Mouse (Mus musculus): ENCODE results near the gene Ubxn2a.

The Ubxn2a gene

DNA sequence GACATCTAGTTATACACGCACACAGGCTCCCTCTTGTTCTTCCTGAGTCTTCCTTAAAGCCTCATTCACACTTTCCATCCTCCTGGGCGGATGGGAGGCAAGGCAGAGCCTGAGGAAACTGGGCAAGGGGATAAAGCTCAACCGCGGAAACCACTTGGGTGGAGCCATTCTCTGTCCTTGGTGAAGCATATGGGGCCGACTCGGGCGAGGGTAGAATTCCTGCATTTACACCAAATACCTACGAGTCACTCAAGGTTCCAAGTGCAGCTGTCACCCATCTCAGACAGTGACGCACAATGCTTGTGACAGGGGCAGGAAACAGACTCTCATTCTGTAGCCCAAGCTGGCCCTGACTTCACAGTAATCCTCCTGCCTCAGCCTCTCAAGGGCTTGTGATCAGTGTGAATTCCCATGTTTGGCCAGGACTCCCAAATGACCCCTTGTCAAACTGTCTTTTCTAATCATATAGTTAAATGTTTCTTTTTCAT lies 29.2 kb downstream of the Ubxn2a start:
- DNase-seq (ENCODE audit: low read depth): no peak

DNA sequence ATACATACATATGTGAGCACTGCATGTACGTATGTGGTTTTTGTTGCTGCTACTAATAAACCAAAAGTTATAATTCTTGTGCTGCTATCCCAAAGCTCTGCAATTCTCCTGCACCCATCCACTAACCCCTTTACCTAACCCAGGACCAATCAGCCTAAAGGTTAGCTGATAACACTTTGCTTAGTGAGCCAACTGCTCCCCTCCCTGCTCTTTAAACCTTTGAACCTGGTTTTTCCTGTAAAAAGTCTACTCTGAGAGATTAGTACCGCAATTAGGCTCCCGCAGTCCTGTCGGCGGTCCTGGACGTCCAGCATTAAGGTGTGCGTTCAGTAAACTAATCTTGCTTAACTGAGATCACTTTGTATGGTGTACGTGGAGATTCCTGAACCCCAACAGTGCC lies 31.9 kb downstream of the Ubxn2a start:
- DNase-seq (ENCODE audit: low read depth): no peak

DNA sequence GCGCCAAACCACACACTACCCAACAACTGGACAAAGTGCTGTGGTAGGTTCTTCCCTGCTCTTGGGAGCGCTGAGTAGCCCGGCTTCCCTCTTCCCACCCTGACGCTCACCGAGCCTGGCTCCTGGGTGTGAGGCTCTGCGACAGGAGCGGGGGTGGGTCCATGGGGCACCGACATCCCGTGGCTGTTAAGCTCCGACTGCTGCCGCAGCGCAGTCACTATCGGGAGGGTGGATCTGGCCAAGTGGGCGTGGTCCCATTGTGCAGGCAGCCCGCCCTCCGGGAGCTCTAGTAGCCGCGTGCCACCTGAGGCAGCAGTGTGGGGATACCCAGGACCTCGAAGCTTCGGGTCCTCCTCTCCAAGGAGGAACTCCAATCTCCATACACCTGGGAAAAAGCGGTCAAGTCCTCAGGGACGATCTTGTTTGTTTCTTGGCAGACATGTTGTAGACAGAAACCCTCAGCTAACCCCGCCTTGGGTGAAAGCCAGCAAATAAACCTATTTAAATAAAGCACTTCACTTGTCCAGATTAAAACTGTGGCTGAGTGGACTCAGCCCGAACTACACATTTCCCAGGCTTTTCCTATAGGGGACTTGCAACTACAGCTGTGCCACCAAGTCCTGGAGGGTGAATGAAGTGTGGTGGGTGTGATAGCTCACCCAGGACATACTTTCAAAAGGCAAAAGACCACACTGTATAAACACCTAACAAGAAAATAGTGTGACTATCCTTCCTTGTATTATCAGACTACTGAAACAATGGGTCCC lies 33.2 kb downstream of the Ubxn2a start, which contains the start of gene Mfsd2b:
Gene Mfsd2b, minus strand, starts transcription at position 199 of the 767 bp plus-strand sequence.
- peak; percentile 85 for DNase-seq (ENCODE audit: low read depth)

DNA sequence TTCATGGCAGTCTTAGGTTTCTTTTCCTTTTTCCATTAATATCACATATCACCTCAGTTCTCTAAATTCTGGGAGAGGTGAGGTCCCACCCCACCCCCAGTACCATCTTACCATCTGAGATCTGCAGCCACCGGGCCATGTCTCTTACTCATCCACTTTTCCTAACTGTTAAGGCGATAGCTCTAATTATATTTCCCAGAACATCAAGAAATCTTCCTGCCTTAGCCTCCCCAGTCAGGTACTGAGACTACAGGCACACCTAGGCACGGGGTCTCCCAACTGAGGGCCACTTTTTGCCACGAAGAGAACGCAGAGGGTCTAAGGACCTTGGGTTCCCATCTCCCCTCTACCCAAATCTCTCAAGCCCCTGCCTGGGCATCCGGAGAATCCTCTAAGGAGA lies 34.0 kb downstream of the Ubxn2a start:
- DNase-seq (ENCODE audit: low read depth): no peak

DNA sequence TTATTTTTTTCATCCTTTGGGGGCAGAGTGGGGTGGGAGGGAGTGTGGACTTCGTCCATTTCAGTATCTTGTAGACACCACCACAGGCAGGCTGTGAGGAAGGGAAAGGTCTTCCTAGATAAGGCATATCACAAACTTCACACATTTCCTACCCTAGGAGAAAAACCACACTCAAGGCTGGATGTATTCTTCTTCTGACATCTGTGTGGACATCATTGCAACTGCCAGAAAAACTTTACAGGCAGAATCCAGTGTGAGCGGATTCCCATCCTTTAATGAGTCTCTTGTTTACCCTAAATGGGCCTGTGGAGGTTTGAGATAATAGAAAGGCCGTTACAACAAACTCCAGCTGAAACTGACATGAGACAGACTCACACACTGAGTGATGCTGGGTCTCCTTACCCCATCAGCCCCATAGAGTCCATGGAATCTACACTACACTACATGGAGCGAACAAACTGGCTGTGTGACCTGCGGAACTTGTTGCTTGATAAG lies 34.5 kb downstream of the Ubxn2a start:
- DNase-seq (ENCODE audit: low read depth): peak; percentile 88

DNA sequence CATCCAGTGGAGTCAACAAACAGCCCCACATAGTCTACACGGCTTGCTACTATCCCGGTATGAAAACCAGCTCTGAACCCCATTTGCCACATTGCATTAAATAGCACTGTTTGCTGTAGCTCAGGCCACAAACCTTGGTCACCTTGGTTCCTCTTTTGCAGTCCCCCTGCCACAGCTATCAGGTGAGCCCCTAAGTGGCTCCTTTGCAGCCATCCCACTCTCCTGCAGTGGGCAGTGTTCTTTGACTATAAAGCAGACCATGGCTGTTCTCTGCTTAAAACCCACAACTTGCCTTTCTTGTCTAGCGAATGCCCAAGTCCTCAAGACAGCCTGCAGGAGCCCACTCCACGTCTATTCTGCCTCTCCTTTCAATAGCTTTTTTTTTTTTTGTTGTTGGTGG lies 35.2 kb downstream of the Ubxn2a start:
- no peak for DNase-seq (ENCODE audit: low read depth)

DNA sequence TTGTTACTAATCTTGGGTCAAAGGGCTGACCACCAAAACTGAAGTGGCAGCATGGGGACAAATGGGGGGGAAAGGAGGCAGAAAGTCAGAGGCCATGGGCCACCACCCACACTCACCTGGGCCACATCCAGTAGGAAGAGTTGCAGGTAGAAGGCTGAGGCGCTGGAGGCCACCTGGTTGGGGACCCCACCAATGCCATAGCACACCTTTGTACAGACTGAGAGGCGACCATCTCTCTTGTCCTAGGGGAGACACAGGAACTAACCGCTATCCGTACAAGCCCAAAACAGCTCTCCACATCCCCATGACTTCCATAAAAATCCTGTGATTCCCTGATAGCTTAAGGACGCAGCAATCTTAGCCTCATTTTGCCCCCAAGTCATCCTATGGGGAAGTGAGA lies 36.2 kb downstream of the Ubxn2a start:
- DNase-seq (ENCODE audit: low read depth): no peak

DNA sequence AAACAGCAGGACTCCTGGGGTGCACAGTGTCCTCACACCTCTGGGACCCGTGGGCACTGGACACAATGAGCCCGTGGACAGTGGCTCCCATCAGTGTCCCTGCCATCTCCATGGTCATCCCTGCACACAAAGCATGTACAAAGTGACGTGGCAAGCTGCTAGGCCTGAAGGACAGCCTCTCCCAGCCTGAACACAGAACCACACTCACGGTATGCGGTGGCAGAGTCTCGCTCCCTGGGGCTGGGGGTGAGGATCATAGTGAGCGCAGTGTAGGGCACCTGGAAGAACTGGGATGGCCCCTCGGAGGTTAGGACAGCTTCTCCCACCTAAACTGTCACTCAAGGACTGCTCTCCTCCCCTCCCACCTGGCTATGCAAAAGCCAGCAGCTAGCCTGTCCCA lies 38.6 kb downstream of the Ubxn2a start:
- DNase-seq (ENCODE audit: low read depth): no peak

DNA sequence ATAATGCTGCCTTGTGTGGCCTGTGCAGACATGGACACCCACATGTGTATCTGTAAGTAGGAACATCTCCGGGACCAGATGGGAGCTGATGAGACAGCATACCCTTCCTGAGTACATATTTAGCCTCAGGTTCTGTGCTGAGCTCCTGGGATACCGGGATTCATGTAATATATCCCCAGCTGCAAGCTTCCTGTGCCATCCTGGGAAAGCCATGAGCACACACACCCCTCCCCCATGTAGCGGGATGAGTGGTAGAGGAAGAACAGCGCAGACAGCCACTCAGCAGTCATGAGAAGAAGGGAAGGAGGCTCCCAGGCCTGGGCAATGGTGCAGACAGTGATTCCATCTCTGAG lies 43.2 kb downstream of the Ubxn2a start:
- DNase-seq (ENCODE audit: low read depth): no peak

DNA sequence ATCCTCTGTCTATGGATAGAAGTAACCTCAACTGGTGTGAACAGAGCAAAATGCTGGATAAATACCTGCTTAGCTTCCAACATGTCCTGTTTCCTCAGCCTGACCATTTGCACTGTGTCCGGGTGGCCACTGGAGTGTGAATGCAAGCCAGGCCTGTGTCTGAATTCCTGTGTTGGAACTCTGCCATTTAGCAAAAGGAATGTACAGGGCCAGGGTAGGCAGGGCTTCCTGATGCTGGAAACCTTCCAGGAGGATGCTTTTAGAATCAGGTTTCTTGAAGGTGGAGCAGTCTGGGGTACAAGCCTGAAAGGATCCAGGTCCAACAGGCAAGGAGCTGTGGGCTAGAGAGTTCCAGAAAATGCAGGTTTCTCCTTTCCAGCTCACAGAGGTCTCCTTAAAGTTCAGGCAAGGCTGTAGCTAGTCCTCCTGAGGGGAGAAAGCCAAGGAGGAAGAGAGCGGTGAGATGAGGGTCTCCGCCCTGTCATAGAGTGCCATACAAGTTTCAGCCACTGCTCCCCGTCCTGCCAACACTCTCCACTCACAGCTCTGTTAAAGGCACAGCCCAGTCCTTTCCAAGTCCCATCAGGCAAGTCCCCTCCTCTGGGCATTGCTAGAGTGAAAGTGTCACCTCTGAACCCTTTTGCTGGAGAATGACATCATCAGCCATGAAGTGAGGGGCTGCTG lies 43.7 kb downstream of the Ubxn2a start:
- DNase-seq (ENCODE audit: low read depth): no peak

DNA sequence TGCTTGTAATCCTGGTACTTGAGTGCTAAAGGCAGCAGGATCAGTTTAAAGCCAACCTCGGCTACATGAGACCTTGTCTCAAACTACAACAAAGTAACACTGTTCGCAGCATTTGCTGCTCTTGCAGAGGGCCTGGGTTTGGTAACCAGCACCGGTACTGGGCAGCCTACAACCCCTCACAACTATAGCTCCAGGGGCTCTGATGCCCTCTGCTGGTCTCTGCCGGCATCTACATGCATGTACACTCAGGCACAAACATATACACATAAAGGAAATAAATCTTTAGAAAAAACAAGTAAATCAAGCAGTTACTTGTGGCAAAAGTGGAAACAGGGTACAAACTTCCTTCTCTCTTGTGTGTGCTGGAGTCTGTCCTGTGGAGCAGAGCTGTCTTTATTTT lies 44.8 kb downstream of the Ubxn2a start:
- no peak for DNase-seq (ENCODE audit: low read depth)

DNA sequence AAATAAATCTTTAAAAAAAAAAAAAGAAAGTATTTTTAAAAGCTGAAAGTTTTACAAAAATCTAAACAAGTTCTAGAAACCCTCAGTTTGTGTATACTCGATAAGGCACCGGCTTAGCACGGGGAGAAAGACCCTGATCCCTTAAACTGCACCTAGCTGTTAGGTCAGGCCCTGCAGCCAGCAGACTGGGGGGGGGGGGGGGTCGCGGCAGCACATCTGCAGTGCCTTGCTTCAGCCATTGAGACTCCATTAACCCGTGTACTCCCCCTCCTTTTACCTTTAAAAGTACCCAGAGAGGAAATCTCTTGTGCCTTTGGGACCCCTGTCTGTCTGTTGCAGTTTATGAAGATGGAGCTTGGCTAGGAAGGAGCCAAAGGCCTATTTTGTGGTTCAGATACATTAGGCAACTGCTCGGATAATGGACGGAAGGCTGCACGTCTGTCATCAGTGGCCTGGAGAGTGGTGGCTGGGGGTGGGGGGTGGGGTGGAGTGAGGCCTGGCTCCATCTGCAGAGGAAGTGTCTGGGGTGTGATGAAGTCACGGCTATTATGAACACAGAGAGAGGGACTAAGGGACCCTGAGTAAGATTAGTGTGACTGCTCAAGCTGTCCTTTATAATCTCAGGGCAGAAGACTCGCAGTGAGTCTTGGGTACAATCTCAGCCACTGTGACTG lies 48.1 kb downstream of the Ubxn2a start:
- DNase-seq (ENCODE audit: low read depth): no peak

DNA sequence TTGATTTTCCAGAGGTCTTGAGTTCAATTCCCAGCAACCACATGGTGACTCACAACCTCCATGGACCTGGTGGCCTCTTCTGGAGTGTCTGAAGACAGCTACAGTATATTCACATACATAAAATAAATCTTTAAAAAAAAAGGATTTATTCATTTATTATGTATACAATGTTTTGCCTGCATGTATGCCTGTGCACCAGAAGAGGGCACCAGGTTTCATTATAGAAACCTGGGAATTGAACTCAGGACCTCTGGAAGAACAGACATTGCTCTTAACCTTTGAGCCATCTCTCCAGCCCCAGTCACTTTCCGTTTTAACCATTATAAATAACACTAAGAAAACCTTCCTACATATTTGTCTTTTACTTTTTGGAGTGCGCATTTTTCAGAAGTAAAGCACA lies 50.7 kb downstream of the Ubxn2a start:
- DNase-seq (ENCODE audit: low read depth): no peak

DNA sequence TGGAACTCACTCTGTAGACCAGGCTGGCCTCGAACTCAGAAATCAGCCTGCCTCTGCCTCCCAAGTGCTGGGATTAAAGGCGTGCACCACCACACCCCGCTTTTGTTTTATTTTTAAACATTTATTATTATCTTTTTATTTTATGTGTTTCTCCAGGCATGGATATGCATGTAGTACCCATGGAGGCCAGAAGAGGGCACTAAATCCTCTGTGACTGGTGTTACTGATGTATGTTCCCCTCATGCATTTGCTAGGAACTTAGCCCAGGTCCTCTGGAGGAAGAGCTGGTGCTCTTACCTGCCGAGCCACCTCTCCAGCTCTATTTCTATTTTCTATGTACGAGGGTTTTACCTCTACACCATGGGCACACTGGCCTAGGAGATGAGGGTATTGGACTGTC lies 51.3 kb downstream of the Ubxn2a start:
- peak; percentile 56 for DNase-seq (ENCODE audit: low read depth)

DNA sequence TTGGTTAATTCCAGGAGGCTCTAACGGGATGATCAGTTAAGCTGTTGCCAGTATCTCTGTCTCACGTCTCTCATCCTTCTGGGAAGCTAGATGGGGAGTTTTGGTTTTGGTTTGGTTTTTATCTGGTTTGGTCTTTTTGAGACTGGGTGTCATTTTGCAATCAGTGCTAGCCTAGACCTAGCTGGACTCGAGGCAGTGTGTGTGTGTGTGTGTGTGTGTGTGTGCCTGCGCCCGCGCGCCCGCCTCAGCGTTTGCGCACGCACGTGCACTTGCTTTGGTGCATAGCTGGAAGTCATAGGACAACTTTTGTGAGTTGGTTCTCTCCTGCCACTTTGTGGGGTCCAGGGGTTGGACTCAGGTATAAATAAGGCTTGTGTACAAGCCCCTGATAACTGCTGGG lies 63.8 kb downstream of the Ubxn2a start:
- peak; percentile 82 for DNase-seq (ENCODE audit: low read depth)

DNA sequence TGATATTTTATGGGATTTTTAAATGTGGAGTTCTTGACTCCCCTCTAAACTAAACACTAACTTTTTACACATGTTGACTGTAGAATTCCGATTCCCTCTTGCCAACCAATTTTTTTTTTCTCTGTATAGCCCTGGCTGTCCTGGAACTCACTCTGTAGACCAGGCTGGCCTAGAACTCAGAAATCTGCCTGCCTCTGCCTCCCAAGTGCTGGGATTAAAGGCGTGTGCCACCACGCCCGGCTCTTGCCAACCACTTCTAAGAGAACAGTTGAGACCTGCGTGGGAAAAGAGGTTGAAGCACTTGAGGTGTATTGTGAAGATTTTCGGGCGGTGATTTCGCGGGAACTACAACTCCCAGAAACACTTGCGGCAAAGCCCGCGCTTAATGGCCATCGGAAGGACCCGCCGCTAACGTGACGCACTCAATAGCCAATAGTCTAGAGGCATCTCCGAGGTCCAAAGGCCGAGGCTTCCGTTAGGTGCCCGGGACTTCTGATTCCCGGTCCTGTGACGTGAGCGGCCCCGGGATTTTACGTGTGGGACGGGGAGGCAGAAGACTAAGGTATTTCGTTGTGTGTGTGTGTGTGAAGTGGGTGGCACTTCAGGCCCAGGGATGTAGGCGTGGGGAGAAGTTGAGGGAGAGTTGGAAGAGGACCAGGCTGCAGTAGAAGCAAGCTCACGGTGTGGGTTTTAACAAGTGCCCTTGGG lies 64.5 kb downstream of the Ubxn2a start, which contains the start of gene Wdcp:
Gene Wdcp, plus strand, starts transcription at position 414 of the 708 bp plus-strand sequence.
- peak; percentile 96 for DNase-seq (ENCODE audit: low read depth)

DNA sequence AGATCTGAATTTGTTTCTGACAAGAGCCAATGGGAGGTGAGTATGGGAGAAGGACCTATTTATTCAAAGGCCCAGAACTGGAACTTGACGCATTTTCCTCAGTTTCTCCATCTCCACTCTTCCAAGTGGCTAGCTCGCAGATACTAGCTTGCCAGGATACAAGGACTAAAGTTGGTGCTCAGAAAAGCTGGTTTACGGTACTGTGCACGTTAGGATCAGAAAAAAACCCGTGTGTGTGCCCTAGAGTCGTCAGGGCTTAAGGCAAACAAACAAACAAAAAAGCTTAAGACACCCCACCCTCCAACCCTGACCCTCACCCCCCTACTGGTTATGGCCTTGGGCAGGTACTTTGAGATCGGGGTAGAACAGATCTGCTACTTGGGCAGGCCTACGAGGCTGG lies 65.0 kb downstream of the Ubxn2a start:
- no peak for DNase-seq (ENCODE audit: low read depth)

DNA sequence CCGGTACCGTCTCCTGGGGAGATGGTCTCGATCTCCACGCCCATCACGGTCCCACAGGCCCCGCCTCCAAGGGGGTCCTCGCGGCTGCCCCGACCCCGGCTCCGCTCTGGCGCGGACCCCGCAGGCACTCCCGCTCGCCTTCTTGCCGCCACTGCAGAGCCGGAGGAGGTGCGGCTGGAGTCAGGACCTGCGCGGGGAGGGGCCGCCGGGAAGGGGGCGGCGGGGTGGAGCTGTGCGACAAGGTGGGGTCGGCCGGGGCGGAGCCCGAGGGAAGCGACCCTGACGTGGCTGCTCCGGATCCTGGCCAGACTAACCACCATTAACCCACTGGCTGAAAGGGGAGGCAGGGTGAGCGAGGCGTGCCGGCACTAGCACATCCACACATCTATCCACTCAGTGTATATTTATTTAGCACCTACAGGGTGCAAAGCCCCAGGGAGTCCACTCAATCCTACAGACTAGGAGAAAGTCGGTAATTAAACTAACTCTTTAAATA lies 66.1 kb downstream of the Ubxn2a start, which contains the start of gene Fkbp1b:
Gene Fkbp1b, minus strand, starts transcription at position 200 of the 496 bp plus-strand sequence.
- DNase-seq (ENCODE audit: low read depth): peak; percentile 74

DNA sequence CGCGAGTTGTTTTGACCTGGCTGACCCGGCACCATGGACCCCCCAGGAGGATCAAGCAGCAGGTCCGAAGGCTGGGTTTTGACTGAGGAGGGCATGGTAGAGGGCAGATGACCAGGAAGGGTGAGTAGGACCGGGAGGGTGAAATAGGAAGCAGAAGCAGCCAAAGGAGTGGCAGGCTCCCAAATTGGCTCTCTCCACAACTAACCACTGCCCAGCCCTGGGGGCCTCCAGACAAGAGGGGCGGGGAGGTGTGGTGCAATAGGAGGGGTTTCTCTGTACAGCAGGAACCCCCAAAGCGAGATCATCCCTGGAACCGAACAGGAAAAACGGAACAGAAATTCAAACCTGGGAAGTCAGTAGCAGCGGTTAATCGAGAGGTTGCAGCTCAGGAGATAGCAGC lies 66.8 kb downstream of the Ubxn2a start:
- no peak for DNase-seq (ENCODE audit: low read depth)

DNA sequence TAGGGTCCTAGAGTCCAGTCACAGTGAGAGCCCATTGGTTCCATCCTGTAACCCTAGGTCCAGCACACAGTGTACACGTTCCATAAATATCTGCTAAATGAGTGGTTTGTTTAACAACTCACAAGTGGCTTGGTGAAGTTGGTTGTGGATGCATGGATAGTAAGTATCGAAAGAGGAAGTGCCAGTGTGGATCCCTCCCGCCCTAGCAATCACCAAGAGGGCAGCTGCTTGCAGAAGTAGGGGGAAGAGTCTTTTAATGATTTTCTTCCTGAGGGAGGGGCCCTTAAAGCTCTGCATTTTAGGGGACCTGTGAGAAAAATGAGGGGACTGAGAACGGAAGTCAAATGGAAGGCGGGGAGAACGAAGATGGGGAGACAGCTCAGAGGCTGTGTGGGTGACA lies 67.5 kb downstream of the Ubxn2a start:
- no peak for DNase-seq (ENCODE audit: low read depth)

DNA sequence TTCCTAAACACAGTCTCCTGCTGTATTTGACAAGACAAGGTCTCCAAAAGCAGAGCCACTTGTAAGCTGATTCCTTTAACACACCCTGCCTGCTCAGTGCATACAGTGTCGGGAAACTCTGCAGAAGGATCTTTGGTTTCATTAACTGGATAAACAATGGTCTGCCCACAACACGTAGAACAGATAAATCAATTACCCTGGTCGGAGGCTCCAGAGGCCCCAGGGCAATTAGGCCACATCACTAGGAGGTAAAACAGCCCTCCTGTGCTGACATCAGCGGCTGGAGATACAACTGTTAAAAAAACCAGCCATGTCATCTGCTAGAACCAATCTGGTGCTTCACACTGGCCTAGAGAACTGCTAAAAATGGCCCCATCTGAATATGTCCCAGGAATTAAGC lies 70.5 kb downstream of the Ubxn2a start:
- no peak for DNase-seq (ENCODE audit: low read depth)
